Mouse (Mus musculus) neural tube, embryonic 12.5 days (tissue): Measurements from ENCODE around the gene Srbd1. TPM values are rescaled to one million over a fixed set of nuclear protein-coding genes. Genes with fewer than 3 reads are reported as not detected.

Experiments
- ATAC-seq: fragments of 200-750 bp; cut with Nextera tagmentation; 2 replicates; pipeline ENCODE4 v1.8.0; 2017; ENCODE audit warnings: low read depth, mild to moderate bottlenecking, moderate TSS enrichment, moderate library complexity; ENCODE audit not compliant: low FRiP score
- H3K27ac ChIP-seq: fragments of 300-500 bp; sonication (generic); 2 replicates; pipeline ENCODE4 v1.5.1; 2016
- H3K27me3 ChIP-seq: fragments of 300-500 bp; sonication (generic); replicated peaks from 2 replicates; pipeline ENCODE4 v1.6.1; 2016; ENCODE audit warnings: mild to moderate bottlenecking
- H3K36me3 ChIP-seq: fragments of 300-500 bp; sonication (generic); 2 replicates; pipeline ENCODE4 v1.6.1; 2016; ENCODE audit warnings: mild to moderate bottlenecking
- H3K4me1 ChIP-seq: fragments of 300-500 bp; sonication (generic); 2 replicates; pipeline ENCODE4 v1.6.1; 2016
- H3K4me2 ChIP-seq: fragments of 300-500 bp; sonication (generic); replicated peaks from 2 replicates; pipeline ENCODE4 v1.6.1; 2016; ENCODE audit warnings: mild to moderate bottlenecking
- H3K4me3 ChIP-seq: fragments of 300-500 bp; sonication (generic); 2 replicates; pipeline ENCODE4 v1.5.1; 2016
- H3K9ac ChIP-seq: fragments of 300-500 bp; sonication (generic); 2 replicates; pipeline ENCODE4 v1.6.1; 2016; ENCODE audit warnings: mild to moderate bottlenecking
- H3K9me3 ChIP-seq: fragments of 300-500 bp; sonication (generic); 2 replicates; pipeline ENCODE4 v1.6.1; 2016; ENCODE audit warnings: mild to moderate bottlenecking
- WGBS: fragments of 180-500 bp; shearing (Covaris S2); methylation state at CpG from one replicate; pipeline ENCODE4 v1.1.7; 2016; 5-methylcytosine and 5-hydroxymethylcytosine counted together
- polyA plus RNA-seq: library from polyadenylated mRNA; unstranded; fragments of >200 nt; fragmentation: Nextera tagmentation; extraction: Ambion mirVana; gene quantifications from 2 replicates; pipeline ENCODE4 v1.2.1, GENCODE M21; 2016

Srbd1 gene
- polyA plus RNA-seq, 1 experiment from 2014 or later: 18.3 TPM

GRCm38 (mm10) chr17:85989058-85989769, 155.8 kb downstream of the Srbd1 start:
- no peaks in the 10 kb centered on the region for H3K9me3 ChIP-seq
- H3K4me2 ChIP-seq: no peak overlapping the region
- 71% methylated on average over 12 of the region's 12 CpGs for WGBS
- no peak overlapping the region for H3K27ac ChIP-seq
- ATAC-seq: no peak
- H3K4me3 ChIP-seq: no peak overlapping the region
- no peaks in the 10 kb centered on the region for H3K27me3 ChIP-seq
- H3K9ac ChIP-seq: no peak overlapping the region
- 0 out of 2 replicates have a peak, but pooled peaks cover 4% of the 10 kb centered on the region for H3K36me3 ChIP-seq
- no peaks in the 10 kb centered on the region for H3K4me1 ChIP-seq

DNA sequence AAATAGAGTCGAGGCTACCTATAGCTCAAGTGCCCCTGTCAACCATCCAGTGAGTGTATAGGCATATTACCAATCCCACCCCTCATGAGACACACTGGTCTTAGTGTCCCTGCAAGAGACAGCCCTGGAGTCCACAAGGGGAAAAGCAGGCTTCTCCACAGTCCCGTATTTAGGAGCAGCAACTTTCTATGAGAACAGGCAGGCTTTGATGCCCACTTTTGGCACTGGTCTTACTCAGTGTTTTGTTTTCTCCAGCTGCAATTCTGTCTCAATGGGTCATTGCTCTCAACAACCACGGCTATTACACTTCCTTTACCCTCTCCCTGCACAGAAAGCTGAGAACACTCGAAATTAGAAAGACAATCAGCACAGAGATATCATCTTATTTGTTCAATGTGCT, 157.4 kb downstream of the Srbd1 start:
- no peak overlapping the region for H3K27ac ChIP-seq
- no peak overlapping the region for H3K4me3 ChIP-seq
- WGBS: 57% methylated on average over 4 of the region's 4 CpGs
- no peaks in the 10 kb centered on the region for H3K9me3 ChIP-seq
- H3K4me2 ChIP-seq: no peak overlapping the region
- H3K36me3 ChIP-seq: 0 out of 2 replicates have a peak, but pooled peaks cover 4% of the 10 kb centered on the region
- ATAC-seq: no peak
- H3K9ac ChIP-seq: no peak overlapping the region
- no peaks in the 10 kb centered on the region for H3K4me1 ChIP-seq
- H3K27me3 ChIP-seq: no peaks in the 10 kb centered on the region

DNA sequence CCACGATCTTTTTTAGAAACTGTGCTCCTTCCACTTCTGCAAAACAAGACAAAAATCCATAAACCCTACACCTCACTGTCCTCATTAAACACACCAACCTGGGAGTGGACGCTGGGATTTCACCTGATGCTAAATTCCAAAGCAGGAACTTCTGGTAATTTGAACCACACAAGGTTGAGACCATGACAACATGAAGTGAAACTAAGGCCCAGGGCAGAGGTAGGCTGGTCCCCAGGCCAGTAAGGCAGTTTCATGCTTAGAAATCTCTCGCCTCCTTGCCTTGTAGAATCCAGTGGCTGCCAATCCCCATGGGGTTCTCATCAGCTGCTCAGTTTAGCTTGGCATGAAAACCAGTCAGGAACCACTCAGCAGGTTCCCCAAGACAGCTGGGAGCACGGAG, 158.4 kb downstream of the Srbd1 start:
- H3K9me3 ChIP-seq: no peaks in the 10 kb centered on the region
- H3K27me3 ChIP-seq: no peaks in the 10 kb centered on the region
- 0 out of 2 replicates have a peak, but pooled peaks cover 4% of the 10 kb centered on the region for H3K36me3 ChIP-seq
- WGBS: 87% methylated on average over 4 of the region's 4 CpGs
- ATAC-seq: no peak
- H3K27ac ChIP-seq: no peak overlapping the region
- no peaks in the 10 kb centered on the region for H3K4me1 ChIP-seq
- H3K4me3 ChIP-seq: no peak overlapping the region
- H3K4me2 ChIP-seq: no peak overlapping the region
- no peak overlapping the region for H3K9ac ChIP-seq

GRCm38 (mm10) chr17:85986181-85986580, 158.8 kb downstream of the Srbd1 start:
- Histone ChIP-seq H3K27me3 (no peaks in the 10 kb centered on the region), H3K9me3 (no peaks in the 10 kb centered on the region), H3K4me1 (no peaks in the 10 kb centered on the region), H3K27ac (no peak overlapping the region), H3K9ac (no peak overlapping the region), H3K36me3 (0 out of 2 replicates have a peak, but pooled peaks cover 4% of the 10 kb centered on the region), H3K4me3 (no peak overlapping the region), H3K4me2 (no peak overlapping the region)
- ATAC-seq: no peak
- WGBS: 87% methylated on average over 2 of the region's 2 CpGs

GRCm38 (mm10) chr17:85985131-85985530, 159.8 kb downstream of the Srbd1 start:
- no peaks in the 10 kb centered on the region for H3K4me1 ChIP-seq
- no peak overlapping the region for H3K4me2 ChIP-seq
- no peak overlapping the region for H3K4me3 ChIP-seq
- ATAC-seq: no peak
- H3K36me3 ChIP-seq: 0 out of 2 replicates have a peak, but pooled peaks cover 4% of the 10 kb centered on the region
- WGBS: 86% methylated on average over 11 of the region's 11 CpGs
- H3K9ac ChIP-seq: no peak overlapping the region
- no peak overlapping the region for H3K27ac ChIP-seq
- no peaks in the 10 kb centered on the region for H3K27me3 ChIP-seq
- no peaks in the 10 kb centered on the region for H3K9me3 ChIP-seq

- ATAC-seq: no peak
- no peaks in the 10 kb centered on the region for H3K27me3 ChIP-seq
- H3K9me3 ChIP-seq: no peaks in the 10 kb centered on the region
- H3K27ac ChIP-seq: no peak overlapping the region
- no peak overlapping the region for H3K9ac ChIP-seq
- WGBS: 96% methylated on average over 4 of the region's 4 CpGs
- H3K4me2 ChIP-seq: no peak overlapping the region
- H3K4me3 ChIP-seq: no peak overlapping the region
- no peaks in the 10 kb centered on the region for H3K4me1 ChIP-seq
- H3K36me3 ChIP-seq: 0 out of 2 replicates have a peak, but pooled peaks cover 4% of the 10 kb centered on the region
Measured at GRCm38 (mm10) chr17:85982271-85982670, 162.7 kb downstream of the Srbd1 start.

DNA sequence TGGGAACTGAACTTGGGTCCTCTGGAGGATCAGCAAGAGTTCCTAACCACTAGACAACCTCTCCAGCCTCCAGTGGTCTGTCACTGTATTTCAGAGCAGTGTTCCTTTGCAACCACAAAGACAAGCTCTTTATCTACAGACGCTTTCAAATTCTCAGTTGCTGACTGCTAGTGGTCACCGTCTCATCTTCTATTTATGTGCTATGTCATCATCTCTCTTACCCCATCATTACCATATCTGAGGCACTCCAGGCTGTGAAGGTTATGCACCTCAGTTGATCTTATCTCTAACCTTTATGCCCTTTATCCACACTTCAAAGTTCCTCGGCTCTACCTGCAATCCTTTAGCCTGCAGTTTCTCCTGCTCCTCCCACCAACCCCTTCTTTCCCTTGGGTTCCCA, 163.1 kb downstream of the Srbd1 start:
- H3K27me3 ChIP-seq: no peaks in the 10 kb centered on the region
- H3K36me3 ChIP-seq: 0 out of 2 replicates have a peak, but pooled peaks cover 4% of the 10 kb centered on the region
- H3K27ac ChIP-seq: no peak overlapping the region
- H3K9ac ChIP-seq: no peak overlapping the region
- H3K4me1 ChIP-seq: no peaks in the 10 kb centered on the region
- 96% methylated on average over 3 of the region's 3 CpGs for whole genome bisulfite sequencing
- H3K4me3 ChIP-seq: no peak overlapping the region
- H3K4me2 ChIP-seq: no peak overlapping the region
- H3K9me3 ChIP-seq: no peaks in the 10 kb centered on the region
- no peak for ATAC-seq

GRCm38 (mm10) chr17:85978876-85979275, 166.1 kb downstream of the Srbd1 start:
- no peak overlapping the region for H3K4me3 ChIP-seq
- H3K27ac ChIP-seq: no peak overlapping the region
- no peaks in the 10 kb centered on the region for H3K9me3 ChIP-seq
- no peaks in the 10 kb centered on the region for H3K4me1 ChIP-seq
- no peaks in the 10 kb centered on the region for H3K36me3 ChIP-seq
- no peaks in the 10 kb centered on the region for H3K27me3 ChIP-seq
- no peak overlapping the region for H3K9ac ChIP-seq
- no peak overlapping the region for H3K4me2 ChIP-seq
- WGBS: 89% methylated on average over 8 of the region's 8 CpGs
- ATAC-seq: no peak

GRCm38 (mm10) chr17:85975077-85975476, 169.9 kb downstream of the Srbd1 start:
- Histone ChIP-seq H3K27ac (no peak overlapping the region), H3K27me3 (no peaks in the 10 kb centered on the region), H3K4me1 (0 out of 2 replicates have a peak, but pooled peaks cover 4% of the 10 kb centered on the region), H3K4me2 (no peak overlapping the region), H3K36me3 (no peaks in the 10 kb centered on the region), H3K9me3 (no peaks in the 10 kb centered on the region), H3K4me3 (no peak overlapping the region), H3K9ac (no peak overlapping the region)
- WGBS: 65% methylated on average over 5 of the region's 5 CpGs
- ATAC-seq: no peak

GRCm38 (mm10) chr17:85974591-85974990, 170.4 kb downstream of the Srbd1 start:
- H3K9me3 ChIP-seq: no peaks in the 10 kb centered on the region
- H3K9ac ChIP-seq: no peak overlapping the region
- no peaks in the 10 kb centered on the region for H3K27me3 ChIP-seq
- no peak overlapping the region for H3K27ac ChIP-seq
- ATAC-seq: no peak
- H3K36me3 ChIP-seq: no peaks in the 10 kb centered on the region
- no peak overlapping the region for H3K4me3 ChIP-seq
- no peak overlapping the region for H3K4me2 ChIP-seq
- 0 out of 2 replicates have a peak, but pooled peaks cover 4% of the 10 kb centered on the region for H3K4me1 ChIP-seq
- 89% methylated on average over 8 of the region's 8 CpGs for WGBS

DNA sequence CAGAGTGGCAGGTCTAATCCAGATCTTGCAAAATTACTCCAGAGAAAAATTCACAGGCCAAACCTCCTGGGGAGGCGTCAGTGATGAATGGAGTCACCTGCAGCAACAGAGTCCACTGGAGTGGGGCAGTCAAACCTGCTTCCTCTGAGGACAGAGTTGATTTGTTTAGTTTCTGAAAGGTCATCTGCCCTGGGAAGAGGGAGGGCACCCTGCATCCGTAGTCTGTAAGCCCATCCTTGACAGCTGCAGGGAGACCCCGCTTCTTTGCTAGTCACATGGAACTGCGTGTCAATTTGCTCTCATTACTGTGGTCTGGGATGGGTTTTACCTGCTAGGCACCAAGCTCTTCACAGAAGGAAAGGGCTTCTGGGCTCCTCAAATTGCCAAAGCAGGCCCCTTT, 173.9 kb downstream of the Srbd1 start:
- Histone ChIP-seq H3K9ac (no peak overlapping the region), H3K4me1 (0 out of 2 replicates have a peak, but pooled peaks cover 4% of the 10 kb centered on the region), H3K27me3 (no peaks in the 10 kb centered on the region), H3K27ac (no peak overlapping the region), H3K4me2 (no peak overlapping the region), H3K9me3 (no peaks in the 10 kb centered on the region), H3K4me3 (no peak overlapping the region), H3K36me3 (no peaks in the 10 kb centered on the region)
- no peak for ATAC-seq
- WGBS: 51% methylated on average over 4 of the region's 4 CpGs

- Histone ChIP-seq H3K9ac (no peak overlapping the region), H3K4me3 (no peak overlapping the region), H3K36me3 (no peaks in the 10 kb centered on the region), H3K4me2 (no peak overlapping the region), H3K9me3 (no peaks in the 10 kb centered on the region), H3K27ac (no peak overlapping the region), H3K27me3 (no peaks in the 10 kb centered on the region), H3K4me1 (no peaks in the 10 kb centered on the region)
- no peak for ATAC-seq
- WGBS: 78% methylated on average over 6 of the region's 6 CpGs
Measured at GRCm38 (mm10) chr17:85961653-85962052, 183.3 kb downstream of the Srbd1 start.

DNA sequence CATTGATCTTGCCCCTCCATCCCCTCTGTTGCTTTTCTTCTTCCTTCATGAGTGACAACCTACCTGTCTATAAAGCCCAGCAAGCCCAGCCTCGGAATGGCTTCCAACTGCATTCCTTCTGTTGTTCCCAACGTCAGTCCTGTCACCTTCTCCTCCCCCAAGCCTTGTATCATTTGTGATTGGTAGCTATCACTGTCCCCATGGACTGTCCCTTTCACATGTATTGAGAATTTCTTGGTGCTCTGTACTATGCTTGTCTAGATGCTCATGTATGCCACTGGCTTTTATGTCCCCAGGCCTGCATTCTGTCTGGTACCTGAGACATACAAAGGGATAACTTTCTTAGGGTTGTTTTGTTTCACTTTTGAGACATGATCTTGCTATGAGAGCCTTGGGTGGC, 193.2 kb downstream of the Srbd1 start:
- Histone ChIP-seq H3K9ac (no peak overlapping the region), H3K4me3 (no peak overlapping the region), H3K36me3 (no peaks in the 10 kb centered on the region), H3K27me3 (0 out of 2 replicates have a peak, but pooled peaks cover 2% of the 10 kb centered on the region), H3K27ac (no peak overlapping the region), H3K9me3 (no peaks in the 10 kb centered on the region), H3K4me1 (peaks cover 7% of the 10 kb centered on the region; the same call in 1 of the 2 replicates), H3K4me2 (no peak overlapping the region)
- 72% methylated on average over 2 of the region's 2 CpGs for WGBS
- no peak for ATAC-seq
